Mouse (Mus musculus) heart, postnatal 0 days (tissue): ENCODE results near the gene B3galt1.

Experiments used
- CTCF ChIP-seq: IDR thresholded peaks from 2 replicates; pipeline ENCODE4 v1.5.1; 2016; ENCODE audit warnings: antibody characterized with exemption, control low read depth, low read depth
- EP300 ChIP-seq: IDR thresholded peaks from 2 replicates; pipeline ENCODE4 v1.6.1; 2016; ENCODE audit warnings: antibody characterized with exemption, low read depth

DNA sequence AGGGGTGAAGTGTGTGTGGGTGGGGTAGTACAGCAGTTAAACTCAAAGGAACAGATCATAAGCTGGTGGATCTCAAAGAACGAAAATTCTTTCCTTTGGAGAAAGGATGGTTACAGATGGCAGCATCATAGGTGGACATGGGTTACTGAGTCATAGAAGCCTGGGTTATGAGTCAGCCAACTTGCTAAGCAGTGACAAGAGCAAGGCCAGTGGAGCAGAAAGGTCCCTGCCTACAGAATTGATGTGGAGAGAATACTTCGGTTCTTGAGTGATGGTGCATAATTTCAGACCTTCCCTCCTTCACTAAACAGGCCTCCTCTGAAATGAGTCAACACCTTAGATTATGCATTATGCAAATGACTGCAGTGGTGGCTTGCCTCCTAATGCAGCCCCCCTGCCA, 525.9 kb downstream of the B3galt1 start:
- TF ChIP-seq CTCF, result no peak
- no peak for TF ChIP-seq EP300
